Mouse (Mus musculus) central nervous system, embryonic 18 days (tissue): ENCODE data around the gene Gm4201. TPM values are rescaled to one million over a fixed set of nuclear protein-coding genes. Genes with fewer than 3 reads are reported as not detected.

Experiments used
- polyA plus RNA-seq: library from polyadenylated mRNA; depleted of rRNA; stranded (reverse); fragments of >200 nt; gene quantifications from 2 replicates; pipeline ENCODE4 v1.2.3, GENCODE M21; 2012; rRNA removed

Gene Gm4201
- not detected in 2 replicates for polyA plus RNA-seq

GRCm38 (mm10) chr7:22565243-22565642 lies at the start of gene Gm4201:
TSS of gene Gm4201 (minus strand) at chr7:22565343.

GRCm38 (mm10) chr7:22588027-22588426 lies 22.9 kb upstream of the Gm4201 start, which contains the start of gene Gm4565:
TSS of gene Gm4565 (minus strand) at chr7:22588127.

GRCm38 (mm10) chr7:22534787-22535186 lies 30.4 kb downstream of the Gm4201 start, which contains the start of gene Gm8677:
TSS of gene Gm8677 (minus strand) at chr7:22534887.

GRCm38 (mm10) chr7:22522667-22523066 lies 42.5 kb downstream of the Gm4201 start, which contains the start of gene Vmn1r152:
TSS of gene Vmn1r152 (plus strand) at chr7:22522967.

Other genes with a start within 250 kb of the Gm4201 start
- not detected in 2 replicates for gene Gm4187, start 235.6 kb downstream of the Gm4201 start, polyA plus RNA-seq
- not detected in 2 replicates for gene Gm8660, start 194.3 kb downstream of the Gm4201 start, polyA plus RNA-seq
- gene Vmn1r148, start 151.8 kb downstream of the Gm4201 start, polyA plus RNA-seq, result not detected in 2 replicates
- not detected in 2 replicates for gene Vmn1r149, start 127.1 kb downstream of the Gm4201 start, polyA plus RNA-seq
- gene Gm10665, start 101.3 kb downstream of the Gm4201 start, polyA plus RNA-seq, result not detected in 2 replicates
- not detected in 2 replicates for gene Vmn1r151, start 65.7 kb downstream of the Gm4201 start, polyA plus RNA-seq
- not detected in 2 replicates for gene Vmn1r152, start 42.4 kb downstream of the Gm4201 start, polyA plus RNA-seq
- not detected in 2 replicates for gene Gm8677, start 30.5 kb downstream of the Gm4201 start, polyA plus RNA-seq
- not detected in 2 replicates for gene Gm4565, start 22.8 kb upstream of the Gm4201 start, polyA plus RNA-seq
- gene Vmn1r155, start 92.7 kb upstream of the Gm4201 start, polyA plus RNA-seq, result not detected in 2 replicates
- not detected in 2 replicates for gene Gm8693, start 127.0 kb upstream of the Gm4201 start, polyA plus RNA-seq
- not detected in 2 replicates for gene Gm4567, start 154.4 kb upstream of the Gm4201 start, polyA plus RNA-seq
- gene Vmn1r157, start 196.4 kb upstream of the Gm4201 start, polyA plus RNA-seq, result not detected in 2 replicates
- gene Vmn1r158, start 225.4 kb upstream of the Gm4201 start, polyA plus RNA-seq, result not detected in 2 replicates